Mouse (Mus musculus) intestine, postnatal 0 days (tissue): Measurements from ENCODE around the gene Pla2g7. TPM values are rescaled to one million over a fixed set of nuclear protein-coding genes. Genes with fewer than 3 reads are reported as not detected.
A peak's percentile ranks its signal among the peaks of the same experiment; 100 is the strongest.

Experiments used
- ATAC-seq: fragments of 200-750 bp; cut with Nextera tagmentation; 2 replicates; pipeline ENCODE4 v1.8.0; 2017; ENCODE audit warnings: mild to moderate bottlenecking, moderate TSS enrichment, moderate library complexity
- H3K27ac ChIP-seq: fragments of 300-500 bp; sonication (generic); 2 replicates; pipeline ENCODE4 v1.5.1; 2014; ENCODE audit warnings: mild to moderate bottlenecking, low read depth, low read length, moderate library complexity
- H3K27me3 ChIP-seq: fragments of 300-500 bp; sonication (generic); replicated peaks from 2 replicates; pipeline ENCODE4 v1.6.1; 2014; ENCODE audit warnings: low read length, mixed read lengths; ENCODE audit not compliant: control insufficient read depth, insufficient read depth
- H3K36me3 ChIP-seq: fragments of 300-500 bp; sonication (generic); 2 replicates; pipeline ENCODE4 v1.6.1; 2014; ENCODE audit warnings: mild to moderate bottlenecking, moderate library complexity; ENCODE audit not compliant: control insufficient read depth, insufficient read depth
- H3K4me1 ChIP-seq: fragments of 300-500 bp; sonication (generic); replicated peaks from 2 replicates; pipeline ENCODE4 v1.6.1; 2014; ENCODE audit warnings: antibody characterized with exemption, low read length, mixed read lengths; ENCODE audit not compliant: control insufficient read depth, insufficient read depth
- H3K4me2 ChIP-seq: fragments of 300-500 bp; sonication (generic); replicated peaks from 2 replicates; pipeline ENCODE4 v1.6.1; 2014; ENCODE audit warnings: low read depth, mild to moderate bottlenecking, moderate library complexity
- H3K4me3 ChIP-seq: fragments of 300-500 bp; sonication (generic); 2 replicates; pipeline ENCODE4 v1.5.1; 2014; ENCODE audit warnings: low read depth, low read length
- H3K9ac ChIP-seq: fragments of 300-500 bp; sonication (generic); 2 replicates; pipeline ENCODE4 v1.6.1; 2014; ENCODE audit warnings: mild to moderate bottlenecking, low read depth, low read length
- H3K9me3 ChIP-seq: fragments of 300-500 bp; sonication (generic); 2 replicates; pipeline ENCODE4 v1.6.1; 2016; ENCODE audit warnings: mixed run types; ENCODE audit not compliant: control insufficient read depth
- CTCF ChIP-seq: sonication (generic); IDR thresholded peaks from 2 replicates; pipeline ENCODE4 v1.5.1; 2016; ENCODE audit warnings: low read depth, mild to moderate bottlenecking, control low read depth, antibody characterized with exemption, moderate library complexity
- WGBS: fragments of 180-500 bp; shearing (Covaris S2); extraction: QIAGEN DNeasy Blood & Tissue Kit; methylation state at CpG from one replicate; pipeline ENCODE4 v1.1.7; 2014; 5-methylcytosine and 5-hydroxymethylcytosine counted together
- polyA plus RNA-seq: library from polyadenylated mRNA; unstranded; fragments of >200 nt; fragmentation: Nextera tagmentation; extraction: Ambion mirVana; gene quantifications from 2 replicates; pipeline ENCODE4 v1.2.1, GENCODE M21; 2015

The Pla2g7 gene
- polyA plus RNA-seq, 1 experiment from 2014 or later, result 27.9 TPM

- WGBS, result 59% methylated on average over 3 of the region's 3 CpGs
- H3K9ac ChIP-seq, result no peak overlapping the region
Observed at GRCm38 (mm10) chr17:43612221-43612620, 44.3 kb downstream of the Pla2g7 start.

GRCm38 (mm10) chr17:43619156-43619555 is 51.3 kb downstream of the Pla2g7 start:
- 82% methylated on average over 9 of the region's 9 CpGs for WGBS
- Histone ChIP-seq H3K9ac (no peak overlapping the region), H3K4me3 (no peak overlapping the region), H3K4me1 (no peaks in the 10 kb centered on the region), H3K27me3 (no peaks in the 10 kb centered on the region), H3K27ac (no peak overlapping the region), H3K9me3 (no peaks in the 10 kb centered on the region), H3K36me3 (no peaks in the 10 kb centered on the region), H3K4me2 (no peak overlapping the region)
- no peak for ATAC-seq
- TF ChIP-seq CTCF, result no peak

More at GRCm38 (mm10) chr17:43612221-43612620, 44.3 kb downstream of the Pla2g7 start:
- no peaks in the 10 kb centered on the region for H3K9me3 ChIP-seq
- H3K4me3 ChIP-seq, result no peak overlapping the region
- no peak overlapping the region for H3K27ac ChIP-seq
- ATAC-seq, result no peak
- H3K4me2 ChIP-seq, result no peak overlapping the region
- H3K36me3 ChIP-seq, result no peaks in the 10 kb centered on the region; the same call in 1 of the 2 replicates
- no peak for TF ChIP-seq CTCF
- H3K4me1 ChIP-seq, result no peaks in the 10 kb centered on the region
- H3K27me3 ChIP-seq, result no peaks in the 10 kb centered on the region

GRCm38 (mm10) chr17:43622076-43622475 is 54.2 kb downstream of the Pla2g7 start:
- peaks cover 2% of the 10 kb centered on the region; the same call in 1 of the 2 replicates for H3K27me3 ChIP-seq

GRCm38 (mm10) chr17:43628246-43628645 is 60.3 kb downstream of the Pla2g7 start:
- H3K4me1 ChIP-seq, result 0 out of 2 replicates have a peak, but pooled peaks cover 6% of the 10 kb centered on the region
- no peaks in the 10 kb centered on the region for H3K36me3 ChIP-seq
- no peak for TF ChIP-seq CTCF
- no peak overlapping the region for H3K9ac ChIP-seq
- no peaks in the 10 kb centered on the region for H3K9me3 ChIP-seq
- H3K4me2 ChIP-seq, result no peak overlapping the region
- no peak overlapping the region for H3K4me3 ChIP-seq
- 94% methylated on average over 10 of the region's 10 CpGs for WGBS
- ATAC-seq, result no peak
- H3K27ac ChIP-seq, result no peak overlapping the region
- H3K27me3 ChIP-seq, result peaks cover 40% of the 10 kb centered on the region

More at GRCm38 (mm10) chr17:43622076-43622475, 54.2 kb downstream of the Pla2g7 start:
- Histone ChIP-seq H3K27ac (no peak overlapping the region), H3K4me1 (no peaks in the 10 kb centered on the region), H3K36me3 (no peaks in the 10 kb centered on the region), H3K9ac (no peak overlapping the region), H3K4me3 (no peak overlapping the region), H3K9me3 (no peaks in the 10 kb centered on the region), H3K4me2 (no peak overlapping the region)
- no peak for TF ChIP-seq CTCF
- peak; percentile 56 for ATAC-seq
- WGBS, result 61% methylated on average over 10 of the region's 10 CpGs

GRCm38 (mm10) chr17:43629026-43629495 is 61.2 kb downstream of the Pla2g7 start:
- Histone ChIP-seq H3K9me3 (no peaks in the 10 kb centered on the region), H3K27me3 (peaks cover 40% of the 10 kb centered on the region), H3K36me3 (no peaks in the 10 kb centered on the region), H3K4me3 (peak overlapping the region; percentile 31), H3K27ac (no peak overlapping the region), H3K4me1 (0 out of 2 replicates have a peak, but pooled peaks cover 6% of the 10 kb centered on the region), H3K9ac (no peak overlapping the region), H3K4me2 (peak overlapping the region; percentile 63)
- 21% methylated on average over 24 of the region's 24 CpGs for WGBS
- TF ChIP-seq CTCF, result no peak
- ATAC-seq, result no peak

GRCm38 (mm10) chr17:43629496-43630426 is 61.9 kb downstream of the Pla2g7 start, which contains the start of gene Tdrd6:
Gene Tdrd6, minus strand, starts transcription at chr17:43630299.
- WGBS, result 7% methylated on average over 76 of the region's 83 CpGs
- H3K36me3 ChIP-seq, result no peaks in the 10 kb centered on the region
- H3K9ac ChIP-seq, result no peak within 1 kb of the TSS

More at GRCm38 (mm10) chr17:43629496-43630426, 61.9 kb downstream of the Pla2g7 start, which contains the start of gene Tdrd6:
- Histone ChIP-seq H3K4me3 (peak within 1 kb of the TSS; percentile 31), H3K27ac (no peak within 1 kb of the TSS), H3K4me1 (0 out of 2 replicates have a peak, but pooled peaks cover 6% of the 10 kb centered on the region), H3K4me2 (peak within 1 kb of the TSS; percentile 63), H3K9me3 (no peaks in the 10 kb centered on the region), H3K27me3 (peaks cover 40% of the 10 kb centered on the region)
- TF ChIP-seq CTCF, result no peak
- ATAC-seq, result peak; percentile 33
